Mouse (Mus musculus) brain, adult 2 months (tissue): ENCODE results near the gene Skap2.

Source experiments
- DNase-seq: peaks from one replicate; pipeline ENCODE4 v3.0.0; 2011; ENCODE audit warnings: low read depth, low spot score

The Skap2 gene

DNA sequence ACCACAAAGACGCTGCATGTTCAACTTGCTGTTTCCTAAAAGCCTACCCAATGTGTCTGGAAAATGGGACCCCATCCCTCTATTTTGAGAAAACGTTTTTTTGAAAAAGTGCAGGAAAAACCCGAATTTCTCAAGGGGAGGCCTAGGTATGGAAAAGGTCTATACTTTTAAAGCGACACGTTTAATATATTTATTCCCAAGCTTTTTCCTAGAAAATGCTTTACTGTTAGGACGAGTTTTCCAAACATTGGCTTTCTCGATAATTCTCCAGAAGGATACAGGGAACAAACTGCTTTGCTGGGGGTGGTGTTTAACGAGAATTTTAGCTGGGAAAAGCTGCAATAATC lies 6.8 kb downstream of the Skap2 start:
- no peak for DNase-seq

DNA sequence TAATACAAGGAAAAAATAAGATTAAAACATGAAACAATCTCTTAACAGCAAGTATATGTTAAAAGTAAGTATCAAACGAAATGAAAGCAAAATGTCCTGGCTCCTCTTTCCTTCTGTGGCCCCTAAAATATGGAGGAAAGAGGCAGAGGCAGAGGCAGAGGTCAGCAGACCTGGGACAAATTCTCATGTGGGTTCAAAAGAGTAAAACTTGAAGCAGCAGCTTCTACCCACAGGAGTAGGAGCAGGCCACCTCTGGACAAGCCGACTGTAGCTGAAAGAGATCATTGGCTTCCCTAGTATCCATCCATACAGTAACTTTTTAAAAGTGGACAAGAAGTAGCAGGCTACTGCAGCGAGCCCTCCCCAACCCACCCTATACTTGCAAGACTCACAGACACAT lies 7.4 kb downstream of the Skap2 start:
- DNase-seq = no peak

DNA sequence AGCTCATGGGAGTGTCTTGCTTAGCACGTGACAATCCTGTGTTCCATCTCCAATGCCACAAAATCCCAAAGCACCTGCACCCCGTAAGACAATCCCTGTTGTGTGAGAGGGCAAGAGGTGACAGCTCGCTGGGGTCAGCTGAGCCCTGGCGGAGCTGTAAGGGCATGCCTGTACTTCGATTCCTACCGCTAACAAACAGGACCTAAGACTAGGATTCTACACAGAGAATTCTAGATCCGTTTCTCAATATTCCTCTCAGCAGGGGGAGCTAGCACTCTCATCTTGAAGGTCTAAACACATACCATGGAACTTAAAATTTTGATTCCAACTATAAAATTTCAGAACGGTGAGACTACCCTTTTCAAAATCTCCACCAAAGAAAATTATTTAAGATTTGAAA lies 9.7 kb downstream of the Skap2 start:
- peak; percentile 65 for DNase-seq

DNA sequence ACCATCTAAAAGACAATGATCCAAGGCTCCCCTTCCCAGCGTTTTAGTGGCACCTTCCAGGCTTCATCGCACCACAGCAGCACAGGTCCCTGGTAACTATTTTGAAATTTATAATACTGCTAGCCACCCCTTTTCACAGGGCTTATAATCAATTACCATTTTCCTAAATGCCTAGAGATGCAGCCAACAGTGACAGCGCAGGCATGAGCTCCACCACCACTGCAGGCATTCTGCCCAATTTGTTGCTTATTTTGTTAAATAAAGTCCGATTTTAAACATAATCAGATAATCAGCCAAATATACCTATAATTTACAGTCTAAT lies 13.2 kb downstream of the Skap2 start:
- no peak for DNase-seq

DNA sequence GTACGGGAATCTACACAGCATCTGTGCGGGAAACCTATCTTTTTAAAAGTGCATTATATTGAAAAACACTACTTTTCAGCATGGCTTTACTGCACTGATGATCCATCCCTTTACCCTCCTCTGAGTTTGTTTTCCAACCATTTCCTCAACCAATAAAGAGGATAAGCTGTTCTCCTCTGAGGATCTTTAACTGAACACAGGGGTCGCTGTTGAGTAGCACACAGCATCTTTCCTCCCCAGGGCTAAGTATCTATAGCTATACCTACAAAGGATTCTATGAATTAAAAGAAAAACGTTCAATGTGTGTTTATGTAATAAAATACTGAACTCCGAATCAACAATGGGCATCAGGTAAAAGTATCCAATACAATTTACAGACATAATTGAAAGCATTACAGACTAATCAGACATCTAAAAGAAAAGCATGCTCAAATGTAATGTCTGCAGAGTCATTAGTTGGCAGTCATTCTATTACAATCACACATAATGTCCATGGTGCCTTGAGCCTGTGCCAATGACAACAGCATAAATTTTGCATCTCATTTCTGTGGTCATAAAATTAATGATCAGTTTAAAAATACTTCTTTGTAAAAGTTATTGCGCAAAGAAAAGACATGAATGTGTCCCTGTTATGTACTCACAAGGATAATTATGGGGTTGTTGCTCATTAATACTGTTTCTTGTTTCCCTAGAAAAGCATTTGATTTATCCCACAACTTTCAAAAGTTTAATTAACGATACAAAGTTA lies 13.8 kb downstream of the Skap2 start:
- no peak for DNase-seq

DNA sequence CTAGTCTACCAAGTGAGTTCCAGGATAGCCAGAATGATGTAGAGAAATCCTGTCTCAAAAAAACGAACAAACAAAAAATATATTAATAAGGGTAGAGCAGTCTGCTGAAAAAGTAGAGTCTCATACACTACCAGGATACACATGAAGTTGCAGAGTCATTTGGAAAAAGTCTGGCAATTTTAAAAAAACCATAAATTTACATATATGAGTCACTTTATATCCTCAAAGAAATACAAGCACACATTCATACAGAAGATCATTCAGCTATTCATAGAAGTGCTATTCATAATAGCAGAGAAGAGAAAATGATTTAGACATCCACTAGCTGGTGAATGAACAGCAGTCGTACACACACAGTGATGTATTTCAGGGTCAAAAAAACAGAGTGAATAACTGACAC lies 24.4 kb downstream of the Skap2 start:
- no peak for DNase-seq

DNA sequence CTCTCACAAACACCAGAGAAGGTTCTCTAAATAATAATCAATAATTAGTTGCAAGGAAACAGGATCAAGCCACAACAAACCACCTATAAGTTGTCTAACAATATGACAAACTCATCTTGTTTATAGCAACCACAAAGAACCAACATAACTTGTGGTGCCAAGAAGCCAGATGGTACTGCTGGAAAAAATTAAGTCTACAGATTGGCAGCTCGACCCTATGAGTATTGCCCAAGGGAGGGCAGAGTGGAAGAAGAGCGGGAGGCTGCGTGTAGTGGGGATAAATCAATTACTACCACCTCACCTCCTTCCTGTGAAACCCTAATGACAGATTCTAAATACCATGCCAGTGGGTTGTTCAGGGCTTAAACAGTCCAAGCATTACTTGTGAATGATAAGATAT lies 34.7 kb downstream of the Skap2 start:
- no peak for DNase-seq

DNA sequence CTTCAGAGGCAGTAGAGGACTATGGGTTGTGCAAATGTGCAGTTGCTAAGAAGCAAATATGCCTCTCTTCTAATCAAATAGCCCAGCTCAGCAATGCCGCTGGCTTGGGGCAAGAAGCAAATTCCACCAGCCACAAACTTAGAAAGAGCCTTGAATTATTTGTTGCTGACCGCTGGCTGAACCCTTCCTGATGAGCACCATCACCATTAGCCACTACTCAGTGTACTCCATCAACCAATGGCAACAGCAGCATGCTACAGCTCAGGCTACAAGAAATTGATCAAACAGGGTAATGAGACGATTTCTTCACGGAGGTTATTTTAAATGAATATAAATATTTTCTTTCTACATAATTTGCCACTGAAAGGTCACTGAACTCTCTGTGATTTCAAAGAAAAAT lies 36.6 kb downstream of the Skap2 start:
- DNase-seq = no peak

DNA sequence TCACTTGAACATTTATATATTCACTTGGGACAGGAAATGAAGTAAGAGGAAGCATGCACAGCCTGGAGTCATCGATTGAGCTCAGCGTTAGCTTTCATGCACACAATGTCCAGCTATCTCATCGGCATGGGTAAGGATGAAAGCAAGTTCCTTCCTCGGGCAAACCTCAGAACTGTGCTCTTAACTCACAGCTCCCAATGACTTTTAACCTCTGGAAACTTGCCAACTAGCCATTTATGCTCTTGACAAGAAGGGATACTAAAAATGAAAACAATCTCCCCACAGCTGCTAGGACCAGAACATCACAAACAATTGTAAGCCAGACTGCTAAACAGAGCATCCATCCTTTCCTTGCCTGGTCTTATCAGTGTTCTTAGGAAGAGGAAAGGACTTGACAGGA lies 53.4 kb downstream of the Skap2 start:
- no peak for DNase-seq

DNA sequence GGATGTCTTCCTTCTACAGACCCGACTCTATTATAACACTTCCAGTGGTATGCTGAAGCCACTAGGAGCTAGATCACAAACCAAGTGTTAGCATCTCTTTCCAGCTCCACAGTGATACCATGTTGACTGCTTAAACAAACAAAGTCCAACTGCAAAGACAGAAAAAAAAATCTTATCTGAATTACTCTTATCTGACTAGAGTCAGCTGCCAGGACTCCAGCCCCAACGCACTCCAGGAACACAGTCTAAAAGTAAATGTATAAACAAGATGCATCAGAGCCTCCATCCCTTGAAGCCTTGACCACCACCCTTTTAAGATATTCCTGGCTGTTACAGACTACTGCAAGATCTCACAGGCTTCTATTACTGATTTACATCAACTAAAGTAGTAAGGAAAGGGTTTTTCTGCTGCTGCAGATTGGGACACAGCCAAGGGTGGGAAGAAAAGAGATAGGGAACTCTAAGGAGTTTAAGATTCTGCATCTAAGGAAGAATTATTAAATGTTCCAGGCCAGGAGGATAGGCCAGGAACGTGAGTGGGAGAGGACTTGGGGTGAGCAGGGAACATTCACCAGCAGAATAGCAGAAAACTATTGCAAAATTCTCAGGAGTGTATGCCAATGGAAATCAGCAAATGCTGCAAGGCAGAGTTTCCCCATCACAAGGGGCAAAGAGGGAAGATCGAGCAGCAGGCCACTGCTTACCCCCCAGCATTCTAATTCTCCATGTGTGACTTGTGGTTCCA lies 56.1 kb downstream of the Skap2 start:
- no peak for DNase-seq

DNA sequence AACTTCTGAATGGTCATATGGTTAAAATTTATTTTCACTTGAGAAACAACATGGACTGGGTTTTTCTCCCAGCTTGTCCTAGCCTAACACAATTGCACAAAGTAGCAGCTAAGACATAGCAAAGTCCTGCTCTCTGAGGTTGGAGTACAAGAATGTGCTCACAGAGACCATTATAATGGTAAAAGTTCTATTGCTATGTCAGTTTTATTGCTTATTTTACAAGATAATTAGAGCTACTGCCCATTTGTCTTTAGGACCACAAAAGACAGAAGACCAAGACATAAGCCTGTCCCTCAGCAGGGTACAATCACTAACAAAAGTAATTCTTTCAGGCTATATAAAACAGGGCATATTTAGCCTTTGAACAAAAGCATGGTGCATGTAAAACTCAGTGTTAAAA lies 64.7 kb downstream of the Skap2 start:
- no peak for DNase-seq

DNA sequence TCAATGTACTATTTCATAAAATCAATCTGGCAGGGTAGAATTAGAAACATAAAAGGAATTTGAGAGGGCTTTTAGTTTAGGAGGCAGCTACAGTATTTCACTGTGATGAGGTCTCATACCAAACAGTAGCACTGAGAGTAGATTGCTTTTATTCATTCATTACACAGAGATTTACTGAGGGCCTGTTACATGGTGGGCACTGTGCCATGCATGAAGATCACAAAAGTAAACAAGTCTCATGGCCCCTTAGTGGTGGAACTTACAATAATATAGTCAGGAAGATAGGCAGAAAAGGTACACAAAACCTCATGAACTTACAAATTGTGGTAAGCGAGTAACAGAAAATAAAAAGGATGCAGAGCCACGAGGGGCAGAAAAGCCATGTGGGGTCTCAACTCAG lies 67.4 kb downstream of the Skap2 start:
- DNase-seq = no peak

DNA sequence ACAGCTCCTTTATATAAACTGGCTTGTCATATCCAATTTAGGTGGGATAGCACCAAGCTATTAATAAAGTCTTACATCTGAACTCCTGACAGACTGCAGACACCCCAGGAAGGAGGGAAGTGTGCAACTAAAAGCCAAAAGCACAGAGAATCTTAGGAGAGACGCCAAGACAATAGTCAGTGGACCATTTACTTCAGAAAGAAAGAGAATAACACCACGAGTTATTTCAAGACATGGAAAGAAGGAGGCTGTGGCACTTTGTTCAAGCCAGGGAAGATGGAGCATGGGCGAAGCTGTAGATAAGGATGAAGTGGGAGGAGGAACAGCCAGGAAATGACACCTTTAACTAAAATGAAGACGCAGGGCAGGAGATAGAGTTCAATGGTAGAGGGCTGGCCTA lies 78.4 kb downstream of the Skap2 start:
- DNase-seq = peak; percentile 23

DNA sequence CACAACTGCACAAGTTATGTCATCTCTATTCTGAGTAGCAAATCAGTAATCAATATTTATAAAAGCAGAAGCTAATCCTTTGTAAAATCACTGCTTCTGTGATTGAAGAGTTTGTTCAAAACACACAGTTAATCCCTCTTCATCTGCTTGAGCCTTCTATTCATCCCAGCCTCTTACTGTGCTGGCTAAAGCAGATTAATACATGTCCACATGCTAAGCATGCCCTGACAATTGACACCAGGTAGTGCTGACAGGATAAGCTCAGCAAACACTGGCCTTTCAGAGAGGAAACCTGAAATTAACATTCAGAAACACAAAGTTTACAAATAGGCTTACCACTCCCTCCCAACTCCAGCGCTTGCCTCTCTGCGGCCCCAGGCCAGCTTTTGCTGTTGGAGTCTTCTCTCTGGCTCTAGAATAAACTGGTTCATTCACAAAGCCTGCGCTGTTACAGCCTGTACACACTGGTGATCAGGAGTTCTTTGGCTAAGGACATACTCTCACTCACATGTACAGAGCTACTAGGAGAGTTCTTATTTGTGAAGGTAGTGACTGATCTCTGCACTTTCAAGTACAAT lies 79.2 kb downstream of the Skap2 start:
- DNase-seq = peak; percentile 10

DNA sequence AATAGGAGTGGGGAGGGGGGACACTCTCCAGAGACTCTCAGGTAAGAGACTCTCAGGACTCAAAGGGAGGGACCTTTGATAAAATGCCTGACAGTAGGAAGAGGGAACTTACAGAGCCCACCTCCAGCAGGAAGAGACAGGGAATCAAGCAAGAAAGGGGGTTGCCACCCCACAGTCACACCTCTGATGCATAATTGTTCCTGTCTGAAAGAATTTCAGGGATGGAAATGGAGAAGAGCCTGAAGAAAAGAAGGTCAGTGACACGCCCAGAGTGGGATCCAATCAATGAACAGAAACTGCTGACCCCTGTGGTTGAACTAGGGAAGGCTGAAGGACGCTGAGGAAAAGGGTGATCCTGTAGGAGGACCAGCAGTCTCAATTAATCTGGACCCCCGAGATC lies 85.2 kb downstream of the Skap2 start:
- DNase-seq = no peak

DNA sequence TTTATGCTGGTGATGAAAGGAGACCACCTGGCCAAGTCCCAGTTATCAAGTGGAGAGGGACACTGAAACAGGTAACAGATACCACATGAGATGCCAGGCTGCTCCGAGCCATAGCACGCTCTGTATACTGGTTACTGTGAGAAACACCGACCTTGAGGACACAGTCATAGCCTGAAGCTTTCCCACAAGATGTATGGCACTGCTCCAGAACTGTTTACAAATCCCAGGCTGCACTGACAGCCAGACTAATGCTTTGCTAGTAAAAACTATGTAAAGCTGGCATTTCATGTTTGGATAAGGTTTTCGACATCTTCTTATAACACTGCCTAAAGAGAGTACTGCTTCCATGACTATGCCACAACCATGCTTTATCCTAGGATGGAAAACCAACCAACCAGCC lies 90.5 kb downstream of the Skap2 start:
- no peak for DNase-seq

DNA sequence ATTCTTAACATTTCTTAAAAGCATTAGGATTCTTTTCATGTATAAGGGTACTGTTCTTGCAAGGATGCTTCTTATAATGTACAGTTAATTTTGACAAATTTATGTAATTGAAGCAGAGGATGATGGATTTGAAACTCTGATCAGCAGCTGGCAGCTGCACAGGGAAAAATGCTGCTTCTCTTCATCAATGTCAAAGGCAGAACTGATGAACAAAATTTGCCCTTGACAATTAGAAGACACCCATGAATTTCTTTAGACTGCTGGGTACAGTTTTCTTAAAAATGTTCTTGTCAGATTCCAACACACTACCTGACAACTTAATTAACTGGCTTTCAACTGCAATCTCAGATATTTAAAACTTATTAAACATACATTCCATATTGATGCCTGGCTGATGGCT lies 103.9 kb downstream of the Skap2 start:
- DNase-seq = peak; percentile 17

DNA sequence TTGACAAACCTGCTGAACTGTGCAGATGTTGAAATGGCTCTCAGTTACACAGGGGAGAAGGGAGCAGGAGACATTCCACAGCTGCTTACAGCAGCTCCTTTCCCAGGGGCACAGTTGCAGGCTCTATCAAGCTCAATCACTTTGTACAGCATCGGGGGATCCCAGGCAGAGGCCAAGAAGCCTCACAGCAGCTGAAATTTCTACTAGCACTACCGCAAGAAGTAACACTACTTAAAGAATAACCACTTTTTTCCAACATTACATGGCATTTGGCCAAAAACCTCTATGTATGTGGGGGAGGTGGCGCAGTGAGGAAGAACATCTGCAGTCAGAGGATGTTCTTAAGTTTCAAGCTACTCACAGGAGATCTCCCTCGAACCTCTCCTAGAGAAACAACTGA lies 106.7 kb downstream of the Skap2 start:
- DNase-seq = peak; percentile 23

DNA sequence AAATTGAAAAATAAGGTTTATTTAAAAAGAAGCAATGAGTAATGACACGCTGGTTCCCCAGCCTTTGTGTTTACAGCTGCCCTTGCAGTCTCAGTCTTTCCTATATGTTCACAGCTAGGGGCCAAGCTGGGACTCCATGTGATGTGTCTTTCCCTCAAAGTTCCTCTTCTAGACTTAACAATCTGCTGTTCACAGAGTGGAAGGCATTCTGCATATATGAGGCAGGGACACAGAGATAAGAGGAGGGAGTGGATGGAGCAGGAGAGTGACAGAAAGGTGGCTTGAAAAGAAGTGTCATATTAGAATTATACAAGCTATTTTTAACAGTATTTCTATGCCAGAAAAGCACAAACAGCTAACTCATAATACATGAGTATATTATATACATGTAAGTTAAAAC lies 110.8 kb downstream of the Skap2 start:
- no peak for DNase-seq

DNA sequence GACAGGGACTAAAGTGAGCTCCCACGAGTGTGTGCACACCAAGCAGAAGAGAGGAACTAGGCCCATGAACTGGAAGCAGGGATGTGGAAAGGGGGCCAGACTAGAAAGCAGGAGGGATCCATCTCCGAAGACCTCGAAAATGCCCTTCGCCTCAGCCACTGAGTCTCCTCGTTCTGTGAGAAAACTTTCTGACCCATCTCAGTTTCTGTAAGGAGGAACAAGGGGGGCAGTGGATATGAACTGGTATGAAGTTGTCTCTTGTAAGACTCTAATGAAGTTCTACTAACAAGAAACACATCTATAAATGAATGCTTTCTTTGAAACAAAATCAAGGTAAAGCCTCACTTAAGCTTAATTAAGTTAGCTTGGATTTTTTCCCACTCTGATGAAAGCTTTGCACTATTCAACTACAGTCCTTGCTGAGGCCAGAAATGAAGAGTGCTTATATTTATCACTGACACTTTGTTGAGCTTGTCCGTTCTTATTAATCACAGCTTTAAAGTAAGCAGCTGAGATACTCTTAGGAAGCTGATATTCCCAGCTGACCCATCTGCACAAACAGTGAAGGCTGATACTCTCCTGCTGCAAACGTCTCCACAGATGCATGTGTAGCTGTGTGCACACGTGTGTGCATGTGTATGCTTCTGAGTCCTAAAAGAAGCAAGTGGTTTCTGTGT lies 113.9 kb downstream of the Skap2 start:
- DNase-seq = no peak

DNA sequence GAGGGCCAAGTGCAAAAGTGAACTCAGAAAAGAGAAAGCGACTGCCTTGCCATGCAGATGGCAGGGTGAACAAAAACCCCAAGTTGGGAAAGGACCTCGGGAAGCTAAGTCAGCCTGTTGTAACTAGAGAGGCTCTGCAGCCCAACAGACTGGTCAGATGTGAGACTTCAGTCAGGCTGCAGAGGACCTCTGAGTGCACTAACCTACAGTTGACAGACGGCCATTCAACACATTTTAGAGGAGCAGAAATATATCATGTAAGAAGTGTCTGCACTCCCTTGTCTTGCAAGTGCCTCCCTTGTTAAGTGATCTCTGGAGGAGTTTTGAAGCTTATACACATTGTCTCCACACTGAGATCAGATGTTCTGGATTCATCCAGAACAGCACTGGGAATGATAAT lies 116.6 kb downstream of the Skap2 start:
- DNase-seq = no peak

DNA sequence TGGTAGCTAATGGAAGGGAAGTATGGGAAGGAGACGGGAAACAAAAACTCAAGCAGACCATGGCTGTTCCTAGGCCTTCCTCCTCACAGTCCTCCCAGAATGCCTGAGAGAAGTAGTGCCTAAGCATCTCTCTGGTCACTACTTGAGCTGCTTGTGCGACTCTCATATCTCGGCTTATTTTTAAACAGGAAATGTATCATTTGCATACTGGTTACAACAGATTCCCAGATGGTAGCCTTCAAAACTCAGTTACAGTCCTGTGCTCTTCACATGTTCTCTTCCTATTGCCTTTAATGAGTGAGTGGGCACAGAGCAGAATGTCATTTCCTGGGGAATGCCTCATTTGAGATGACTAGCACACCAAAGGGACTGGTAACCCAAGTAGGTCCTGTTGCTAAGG lies 117.6 kb downstream of the Skap2 start:
- DNase-seq = peak; percentile 19

DNA sequence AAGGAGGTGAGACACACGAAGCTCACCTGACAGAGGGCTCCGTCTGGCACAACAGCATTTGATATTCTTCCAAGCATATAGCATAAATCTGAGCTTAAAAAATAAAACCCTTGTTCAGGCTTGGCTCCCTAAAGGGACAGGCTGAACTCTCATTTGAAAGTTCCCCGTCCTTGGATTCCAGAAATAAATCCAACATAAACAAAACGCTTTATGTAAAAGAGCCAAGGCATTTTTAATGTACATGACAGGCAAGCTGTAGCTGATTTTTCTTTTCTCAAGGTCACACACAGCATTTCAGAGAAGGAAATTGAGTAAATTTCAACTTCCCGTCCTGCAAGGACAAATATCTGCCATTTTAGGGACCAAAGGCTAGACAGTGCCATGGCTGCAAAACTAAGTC lies 122.0 kb downstream of the Skap2 start:
- DNase-seq = no peak
